Comparison of ENCODE assay signal across 21 mouse cellular contexts in the genomic region with DNA sequence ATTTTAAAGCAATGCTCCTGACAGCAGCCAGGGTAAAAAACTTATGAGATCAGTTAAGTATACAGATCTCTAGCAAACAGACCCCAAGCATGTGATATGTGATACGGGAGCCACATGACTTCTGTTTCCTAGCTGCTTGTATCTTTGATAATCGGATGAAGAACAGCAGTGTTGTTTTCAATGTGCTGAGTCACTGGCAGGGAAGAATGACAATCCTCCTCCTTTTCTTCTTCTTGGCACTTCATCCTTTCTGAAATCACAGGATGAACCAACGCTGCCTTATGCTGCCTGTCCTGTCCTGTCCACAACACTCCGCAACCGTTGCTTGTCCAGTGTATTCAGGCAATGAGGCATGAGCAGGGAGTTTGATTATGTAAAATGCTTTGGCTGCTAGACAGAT. TPM values are rescaled to one million over a fixed set of nuclear protein-coding genes. Genes with fewer than 3 reads are reported as not detected.
DNase-seq lines count a peak whose midpoint lies in the region; ATAC-seq and TF ChIP-seq lines count a peak whose summit lies in the region.
"Had no signal": no experiment of that assay in that cellular context is flagged by ENCODE, and none has a peak within 500 bp of the region (broad histone marks: within the 10 kb centered on the region; RNA-seq: fewer than 3 reads in every experiment).

No protein-coding gene starts in this region.

- peak in 1 of 2 experiments; percentile 48 for DNase-seq in layer of hippocampus, adult 2 months (ENCODE audit: low spot score in 2 of 2)
- DNase-seq in layer of hippocampus, adult 11-12 months (ENCODE audit: low spot score) = no peak
- peak; percentile 40 for DNase-seq in right cerebral cortex, adult 18-20 months
- no peak for DNase-seq in right cerebral cortex, postnatal 10 days (ENCODE audit: low spot score in 2 of 2)
- DNase-seq in Muller cell, postnatal 12 days (ENCODE audit: inconsistent ontology term) = peak; percentile 89
- DNase-seq in spleen, postnatal 10 days (ENCODE audit: low spot score in 2 of 2) = no peak
- DNase-seq: adrenal gland, postnatal 14 days; cerebellum, adult 8-10 months; heart, postnatal 4 days; liver, postnatal 0 days; retina, postnatal 1 day had no signal

- peak; percentile 85 for ATAC-seq in megakaryocyte-erythroid progenitor cell, adult 5-6 weeks (replicated peaks; ENCODE audit: low FRiP score, low TSS enrichment, poor library complexity, severe bottlenecking)
- ATAC-seq: hindbrain, embryonic 16.5 days; intestine, postnatal 0 days; liver, postnatal 0 days had no signal

- peak overlapping the region; percentile 91 for H3K27ac ChIP-seq in layer of hippocampus, adult 2 months
- H3K27ac ChIP-seq: forebrain, embryonic 10.5 days; heart, embryonic 13.5 days; kidney, postnatal 0 days; limb, embryonic 15.5 days; midbrain, embryonic 10.5 days; stomach, postnatal 0 days had no signal

- H3K4me3 ChIP-seq in layer of hippocampus, adult 2 months = no peak overlapping the region
- H3K4me3 ChIP-seq: forebrain, embryonic 10.5 days; heart, embryonic 13.5 days; limb, embryonic 15.5 days; midbrain, embryonic 10.5 days; myocyte had no signal

- no peak; the same call in 1 of the 2 replicates for TF ChIP-seq CTCF in layer of hippocampus, adult 2 months (conservative IDR thresholded peaks at IDR 0.05)

RNA-seq across cellular contexts. Expression of gene Nckap1, which starts 15.8 kb away (rescaled TPM):
- 100 to 1,000 TPM; 541 to 558 TPM for total RNA-seq in layer of hippocampus, adult 2 months (2021)
- total RNA-seq in megakaryocyte-erythroid progenitor cell, adult 5-6 weeks (2014; fragmentation: Nextera tagmentation) = 24.3 and 32.1 TPM in 2 replicates
- total RNA-seq in megakaryocyte-erythroid progenitor cell, adult 5-6 weeks (2017) = 27.3 and 27.8 TPM in 2 replicates

RNA-seq across cellular contexts. Expression of gene Dusp19, which starts 19.9 kb away (rescaled TPM):
- 10 to 100 TPM; 27.9 to 28.4 TPM for total RNA-seq in layer of hippocampus, adult 2 months (2021)
- total RNA-seq in megakaryocyte-erythroid progenitor cell, adult 5-6 weeks (2014; fragmentation: Nextera tagmentation) = 11.7 and 13.8 TPM in 2 replicates
- total RNA-seq in megakaryocyte-erythroid progenitor cell, adult 5-6 weeks (2017) = 9.7 and 13.8 TPM in 2 replicates

RNA-seq across cellular contexts. Expression of gene Nup35, which starts 20.1 kb away (rescaled TPM):
- 10 to 100 TPM; 16.5 to 18.8 TPM for total RNA-seq in layer of hippocampus, adult 2 months (2021)
- total RNA-seq in megakaryocyte-erythroid progenitor cell, adult 5-6 weeks (2014; fragmentation: Nextera tagmentation) = 53.9 and 60.7 TPM in 2 replicates
- total RNA-seq in megakaryocyte-erythroid progenitor cell, adult 5-6 weeks (2017) = 73.8 and 76.3 TPM in 2 replicates

Comparison
In these comparisons a context has a peak if more than half of its experiments do, and no peak if none do; other contexts are left out.
1. DNase-seq: peak in right cerebral cortex, adult 18-20 months (single experiment) and Muller cell, postnatal 12 days (single experiment); none in layer of hippocampus, adult 11-12 months (single experiment), right cerebral cortex, postnatal 10 days (0 of 2) and spleen, postnatal 10 days (0 of 2).
2. RNA of gene Nckap1, which starts 15.8 kb away (total RNA-seq): 541 to 558 TPM in layer of hippocampus, adult 2 months; 24.3 to 32.1 TPM in megakaryocyte-erythroid progenitor cell, adult 5-6 weeks; every median in the first group is over 10 times any median in the second.